Mouse (Mus musculus) adrenal gland, postnatal 10 days (tissue): ENCODE results near the gene Hist1h2ak. TPM values are rescaled to one million over a fixed set of nuclear protein-coding genes. Genes with fewer than 3 reads are reported as not detected.
A peak's percentile ranks its signal among the peaks of the same experiment; 100 is the strongest.

ENCODE experiments used
- DNase-seq: peaks from one replicate; pipeline ENCODE4 v3.0.0; 2021; ENCODE audit warnings: mixed read lengths
- total RNA-seq, 2 experiments: library from RNA; stranded (reverse); gene quantifications; 2 replicates each; pipeline ENCODE4 v1.2.3; 2021

Gene Hist1h2ak
- total RNA-seq, 2 experiments from 2014 or later: 111 to 143 TPM

GRCm38 (mm10) chr13:21755707-21756106 lies 2.1 kb upstream of the Hist1h2ak start:
- DNase-seq: no peak

- peak; percentile 65 for DNase-seq
Observed at GRCm38 (mm10) chr13:21754294-21755001, 821 bp upstream of the Hist1h2ak start.

- DNase-seq: no peak
Observed at GRCm38 (mm10) chr13:21753051-21753523, 540 bp downstream of the Hist1h2ak start.

GRCm38 (mm10) chr13:21752356-21752755 lies 1.3 kb downstream of the Hist1h2ak start:
- DNase-seq: no peak

- DNase-seq: no peak
Observed at GRCm38 (mm10) chr13:21751827-21752226, 1.8 kb downstream of the Hist1h2ak start.

GRCm38 (mm10) chr13:21751417-21751816 lies 2.2 kb downstream of the Hist1h2ak start:
- no peak for DNase-seq

GRCm38 (mm10) chr13:21750159-21751017 lies 3.2 kb downstream of the Hist1h2ak start, which contains the start of gene Hist1h4k:
Gene Hist1h4k (minus strand): TSS chr13:21750505.
- DNase-seq: peak; percentile 94

- no peak for DNase-seq
Observed at GRCm38 (mm10) chr13:21749387-21750158, 4.1 kb downstream of the Hist1h2ak start.

- DNase-seq: no peak
Observed at GRCm38 (mm10) chr13:21745006-21745405, 8.6 kb downstream of the Hist1h2ak start.

GRCm38 (mm10) chr13:21734906-21735767 lies 18.5 kb downstream of the Hist1h2ak start, which contains the start of gene Hist1h4j:
Gene Hist1h4j (plus strand): TSS chr13:21735064.
- peak; percentile 83 for DNase-seq

- peak; percentile 85 for DNase-seq
Observed at GRCm38 (mm10) chr13:21734010-21734905, 19.4 kb downstream of the Hist1h2ak start.

GRCm38 (mm10) chr13:21733466-21733865 lies 20.2 kb downstream of the Hist1h2ak start:
- DNase-seq: no peak

- no peak for DNase-seq
Observed at GRCm38 (mm10) chr13:21729544-21729943, 24.1 kb downstream of the Hist1h2ak start.

- DNase-seq: no peak
Observed at GRCm38 (mm10) chr13:21727948-21728572, 25.6 kb downstream of the Hist1h2ak start.

- no peak for DNase-seq
Observed at GRCm38 (mm10) chr13:21722993-21723836, 30.4 kb downstream of the Hist1h2ak start.

- no peak for DNase-seq
Observed at GRCm38 (mm10) chr13:21722373-21722925, 31.2 kb downstream of the Hist1h2ak start.

GRCm38 (mm10) chr13:21721757-21722372 lies 31.8 kb downstream of the Hist1h2ak start, which contains the start of gene Hist1h2bm:
Gene Hist1h2bm (plus strand): TSS chr13:21722044.
- peak; percentile 65 for DNase-seq
